Mouse (Mus musculus) testis, adult 2 months (tissue): ENCODE results near the gene Hist1h3d. TPM values are rescaled to one million over a fixed set of nuclear protein-coding genes. Genes with fewer than 3 reads are reported as not detected.
"Not testable (repeated sequence)": the region's sequence is repeated elsewhere in the genome, so short reads cannot be mapped to it uniquely, and the experiment has no call there.

Experiments
- H3K27ac ChIP-seq: fragments of 200-500 bp; 2 replicates; pipeline ENCODE4 v1.5.1; 2012; ENCODE audit warnings: low read depth, low read length; ENCODE audit not compliant: control insufficient read depth, insufficient read depth
- H3K27me3 ChIP-seq: fragments of 200-500 bp; 2 replicates; pipeline ENCODE4 v1.6.1; 2012; ENCODE audit warnings: mild to moderate bottlenecking, low read length, moderate library complexity; ENCODE audit not compliant: control insufficient read depth, insufficient read depth
- H3K36me3 ChIP-seq: fragments of 200-500 bp; 2 replicates; pipeline ENCODE4 v1.6.1; 2012; ENCODE audit warnings: mild to moderate bottlenecking, low read length; ENCODE audit not compliant: control insufficient read depth, insufficient read depth
- H3K4me1 ChIP-seq: fragments of 200-500 bp; 2 replicates; pipeline ENCODE4 v1.6.1; 2012; ENCODE audit warnings: low read length; ENCODE audit not compliant: control insufficient read depth, insufficient read depth
- H3K4me3 ChIP-seq: fragments of 200-500 bp; 2 replicates; pipeline ENCODE4 v1.5.1; 2012; ENCODE audit warnings: low read depth, mild to moderate bottlenecking, low read length, moderate library complexity, mixed read lengths; ENCODE audit not compliant: control insufficient read depth
- CTCF ChIP-seq: fragments of 200-500 bp; IDR thresholded peaks from 2 replicates; pipeline ENCODE4 v1.5.1; 2012; ENCODE audit warnings: low read depth, mild to moderate bottlenecking, inconsistent platforms, low read length, moderate library complexity; ENCODE audit not compliant: control insufficient read depth, insufficient read depth, insufficient replicate concordance
- POLR2A ChIP-seq: fragments of 200-500 bp; IDR thresholded peaks from 2 replicates; pipeline ENCODE4 v1.6.1; 2012; ENCODE audit warnings: low read depth, mild to moderate bottlenecking, inconsistent platforms, low read length, moderate library complexity; ENCODE audit not compliant: control insufficient read depth
- polyA plus RNA-seq: library from polyadenylated mRNA; depleted of rRNA; stranded (reverse); fragments of >200 nt; gene quantifications from 2 replicates; pipeline ENCODE4 v1.2.3, GENCODE M21; 2012

The Hist1h3d gene
- polyA plus RNA-seq, 1 experiment: 0.98 TPM

DNA sequence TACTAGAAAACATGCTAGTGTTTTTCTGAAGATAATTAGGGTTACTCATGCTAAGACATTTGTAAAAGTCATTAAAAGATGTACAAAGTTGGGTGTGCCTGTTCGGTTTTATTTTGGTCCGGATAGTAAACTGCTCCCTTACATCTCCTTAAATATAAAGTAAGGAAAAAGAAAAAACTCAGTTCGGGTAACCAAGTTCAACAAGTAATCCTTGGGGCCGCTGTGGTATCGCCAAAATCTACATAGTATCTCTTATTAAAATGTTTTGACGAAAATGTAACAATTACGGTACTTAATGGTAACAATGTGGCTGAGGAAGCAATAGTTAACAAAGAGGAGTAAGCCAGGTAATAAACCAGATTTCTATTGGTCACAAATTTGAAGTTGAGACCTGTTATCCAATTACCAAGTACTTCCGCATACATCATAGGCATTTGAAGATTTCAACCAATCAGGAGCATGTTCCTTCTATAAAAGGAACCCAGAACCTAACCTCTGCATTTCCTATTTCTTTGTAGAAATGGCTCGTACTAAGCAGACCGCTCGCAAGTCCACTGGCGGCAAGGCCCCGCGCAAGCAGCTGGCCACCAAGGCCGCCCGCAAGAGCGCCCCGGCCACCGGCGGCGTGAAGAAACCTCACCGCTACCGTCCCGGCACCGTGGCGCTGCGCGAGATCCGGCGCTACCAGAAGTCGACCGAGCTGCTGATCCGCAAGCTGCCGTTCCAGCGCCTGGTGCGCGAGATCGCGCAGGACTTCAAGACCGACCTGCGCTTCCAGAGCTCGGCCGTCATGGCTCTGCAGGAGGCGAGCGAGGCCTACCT lies 31.4 kb upstream of the Hist1h3d start, which contains the start of gene Hist1h3f:
Gene Hist1h3f (plus strand): TSS at position 88 of the 822 bp plus-strand sequence.
- Histone ChIP-seq H3K27me3 (no peaks in the 10 kb centered on the region), H3K4me3 (peak within 1 kb of the TSS; percentile 60), H3K4me1 (peaks cover 3% of the 10 kb centered on the region), H3K27ac (no peak within 1 kb of the TSS), H3K36me3 (no peaks in the 10 kb centered on the region)
- peak; percentile 70; the same call in 1 of the 2 replicates for TF ChIP-seq POLR2A
- TF ChIP-seq CTCF: no peak

DNA sequence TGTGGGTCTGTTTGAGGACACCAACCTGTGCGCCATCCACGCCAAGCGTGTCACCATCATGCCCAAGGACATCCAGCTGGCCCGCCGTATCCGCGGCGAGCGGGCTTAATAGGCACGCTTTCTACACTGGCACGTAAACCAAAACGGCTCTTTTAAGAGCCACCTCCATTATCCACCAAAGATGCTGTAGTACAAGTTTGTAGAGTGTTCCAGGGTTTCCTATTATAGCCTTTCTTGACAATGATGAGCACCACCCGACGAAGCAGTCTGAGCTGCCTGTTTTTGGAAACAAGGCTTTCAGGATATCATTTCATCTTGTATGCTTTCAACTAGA lies 30.8 kb upstream of the Hist1h3d start:
- H3K36me3 ChIP-seq, H3K4me3 ChIP-seq, H3K27me3 ChIP-seq, H3K4me1 ChIP-seq, H3K27ac ChIP-seq: not testable (repeated sequence)

DNA sequence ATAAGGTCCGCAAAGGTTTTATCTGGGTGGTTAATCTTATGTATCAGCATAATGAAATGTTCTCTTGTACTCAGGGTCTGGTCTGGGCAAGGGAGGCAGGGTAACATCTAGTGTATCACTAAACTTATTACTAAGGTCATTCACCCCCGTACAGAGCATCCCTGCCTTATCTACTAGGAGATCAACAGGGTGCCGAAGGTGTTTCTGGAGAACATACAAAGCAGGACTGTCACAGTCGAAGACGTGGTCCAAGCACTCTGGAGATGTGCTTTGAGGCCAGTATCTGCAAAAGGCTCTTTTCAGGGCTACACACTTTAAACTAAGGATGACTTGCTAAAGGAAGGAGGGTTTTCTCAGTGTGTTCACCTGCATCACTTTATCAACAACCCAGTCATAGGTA lies 28.9 kb upstream of the Hist1h3d start:
- Histone ChIP-seq H3K27ac (no peak overlapping the region), H3K27me3 (no peaks in the 10 kb centered on the region), H3K4me1 (peaks cover 6% of the 10 kb centered on the region), H3K36me3 (no peaks in the 10 kb centered on the region), H3K4me3 (no peak overlapping the region)
- no peak for TF ChIP-seq CTCF
- TF ChIP-seq POLR2A: no peak

DNA sequence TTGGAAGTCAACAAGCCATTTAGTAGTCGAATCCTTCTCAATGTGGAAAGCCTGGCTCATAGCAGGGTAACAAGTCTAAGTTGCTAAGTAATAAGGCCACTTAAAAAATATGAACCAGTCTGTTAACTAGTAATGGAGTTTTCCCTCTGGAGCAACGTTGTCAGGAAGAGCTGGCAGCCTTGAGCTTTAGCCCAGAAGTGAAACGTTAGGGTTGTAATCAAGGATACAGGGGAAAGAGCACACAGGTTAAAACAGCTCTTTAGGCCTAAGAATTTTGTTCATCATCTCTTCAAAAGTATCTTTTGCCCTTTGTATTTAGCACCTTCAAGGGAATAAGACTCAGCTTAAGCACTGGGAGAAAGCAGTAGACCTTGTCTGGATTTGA lies 24.8 kb upstream of the Hist1h3d start:
- TF ChIP-seq POLR2A (no peak), CTCF (no peak)
- no peaks in the 10 kb centered on the region for H3K36me3 ChIP-seq
- H3K4me1 ChIP-seq: peaks cover 3% of the 10 kb centered on the region
- no peak overlapping the region for H3K4me3 ChIP-seq
- no peaks in the 10 kb centered on the region for H3K27me3 ChIP-seq
- H3K27ac ChIP-seq: no peak overlapping the region; the same call in 1 of the 2 replicates

DNA sequence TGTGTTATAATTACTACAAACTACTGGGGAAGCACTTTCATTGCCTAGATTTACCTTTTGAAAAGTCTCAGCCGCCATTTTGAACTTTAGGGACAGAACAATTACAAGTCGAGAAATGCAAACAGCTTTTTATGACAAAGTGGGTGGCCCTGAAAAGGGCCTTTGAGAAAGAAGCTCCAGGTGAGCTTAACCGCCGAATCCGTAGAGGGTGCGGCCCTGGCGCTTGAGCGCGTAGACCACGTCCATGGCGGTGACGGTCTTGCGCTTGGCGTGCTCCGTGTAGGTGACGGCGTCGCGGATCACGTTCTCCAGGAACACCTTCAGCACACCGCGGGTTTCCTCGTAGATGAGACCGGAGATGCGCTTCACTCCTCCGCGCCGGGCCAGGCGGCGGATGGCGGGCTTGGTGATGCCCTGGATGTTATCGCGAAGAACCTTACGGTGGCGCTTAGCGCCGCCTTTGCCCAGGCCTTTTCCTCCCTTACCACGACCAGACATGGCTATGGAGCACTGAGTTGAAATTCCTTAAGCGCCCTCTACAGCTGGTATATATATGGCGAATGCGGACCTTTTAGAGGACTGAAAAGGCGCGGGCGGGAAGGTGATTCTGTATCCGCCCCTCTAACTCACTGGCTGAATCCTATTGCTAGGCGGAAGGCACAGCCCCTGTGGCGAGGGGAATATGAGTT lies 24.3 kb upstream of the Hist1h3d start, which contains the start of gene Hist1h4f:
Gene Hist1h4f (minus strand): TSS at position 503 of the 689 bp plus-strand sequence.
- Histone ChIP-seq H3K4me3 (peak within 1 kb of the TSS; percentile 66), H3K27ac (peak within 1 kb of the TSS; percentile 36; the same call in 1 of the 2 replicates)
- H3K36me3 ChIP-seq, H3K27me3 ChIP-seq, H3K4me1 ChIP-seq: not testable (repeated sequence)
- TF ChIP-seq POLR2A: peak; percentile 51; the same call in 1 of the 2 replicates

DNA sequence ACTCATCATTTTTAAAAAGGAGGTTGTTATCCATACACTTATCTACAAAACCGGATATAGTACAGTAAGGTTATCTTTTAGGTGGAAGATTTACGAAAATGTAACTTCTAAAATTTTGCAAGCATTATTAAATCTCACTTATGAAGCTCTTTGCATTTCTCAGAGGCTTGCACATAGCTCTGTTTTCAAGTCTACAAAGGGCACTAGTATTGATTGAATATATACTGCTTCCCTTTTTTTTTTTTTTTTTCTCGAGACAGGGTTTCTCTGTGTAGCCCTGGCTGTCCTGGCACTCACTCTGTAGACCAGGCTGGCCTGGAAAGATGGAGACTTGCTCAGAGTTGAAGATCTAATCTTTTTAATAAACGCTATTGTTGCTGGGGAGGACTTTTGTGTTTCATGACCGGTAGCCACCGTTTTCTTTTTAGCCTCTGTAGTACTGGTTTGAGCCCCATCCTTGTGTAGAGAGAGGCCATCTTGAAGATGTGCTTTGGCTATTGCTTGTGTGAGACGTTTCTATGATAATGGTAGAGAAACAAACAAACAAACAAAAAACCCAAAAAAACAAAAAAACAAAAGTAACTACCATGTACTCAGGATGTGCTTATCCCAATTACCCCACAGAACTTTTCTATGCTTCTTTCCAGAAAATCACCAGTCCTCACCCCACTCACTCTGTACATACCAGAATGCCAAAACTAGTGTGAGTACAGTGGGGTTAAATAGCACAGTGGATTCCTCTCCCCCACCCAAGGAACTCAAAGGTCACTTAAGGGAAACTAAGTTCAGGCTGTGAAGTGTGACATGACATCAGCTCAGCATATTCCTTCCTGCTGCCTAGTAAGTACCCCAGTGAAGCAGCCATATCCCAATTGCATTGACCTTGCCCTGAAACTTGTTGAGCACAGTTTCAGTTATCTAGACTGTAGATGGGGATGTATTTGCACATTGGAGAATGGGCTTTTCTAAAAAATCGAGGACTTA lies 23.3 kb upstream of the Hist1h3d start:
- no peaks in the 10 kb centered on the region for H3K27me3 ChIP-seq
- TF ChIP-seq CTCF (no peak), POLR2A (no peak)
- peaks cover 3% of the 10 kb centered on the region for H3K4me1 ChIP-seq
- no peak overlapping the region for H3K27ac ChIP-seq
- H3K4me3 ChIP-seq: no peak overlapping the region
- H3K36me3 ChIP-seq: no peaks in the 10 kb centered on the region

DNA sequence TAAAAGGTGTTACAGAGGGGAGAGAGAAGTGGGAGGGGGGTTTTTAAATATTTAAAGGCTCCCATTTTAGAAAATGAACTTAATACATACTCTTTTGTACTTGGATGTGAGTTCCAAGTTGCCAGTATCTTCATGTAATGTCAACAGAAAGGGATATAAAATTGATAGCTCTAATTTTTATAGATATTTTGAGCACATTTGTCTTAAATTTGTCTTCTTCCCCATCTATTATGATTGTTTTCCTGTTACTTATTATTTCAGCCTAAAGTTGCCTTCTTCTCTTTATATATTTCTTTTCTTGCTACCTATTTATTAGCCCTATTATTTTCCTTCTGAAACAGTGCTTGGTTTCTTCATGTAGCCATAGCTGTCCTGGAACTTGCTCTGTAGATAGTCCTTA lies 22.6 kb upstream of the Hist1h3d start, which contains the start of gene Hist1h1d:
Gene Hist1h1d (plus strand): TSS at position 301 of the 400 bp plus-strand sequence.
- TF ChIP-seq CTCF (no peak), POLR2A (no peak)
- Histone ChIP-seq H3K4me3 (no peak within 1 kb of the TSS), H3K4me1 (peaks cover 3% of the 10 kb centered on the region)

More for the DNA sequence above, 22.6 kb upstream of the Hist1h3d start, which contains the start of gene Hist1h1d:
- Histone ChIP-seq H3K36me3 (no peaks in the 10 kb centered on the region), H3K27ac (no peak within 1 kb of the TSS), H3K27me3 (no peaks in the 10 kb centered on the region)
